In genomic region chr6:72616643-72617288, GRCm38 (mm10) we compare ENCODE assay signal across 8 mouse cellular contexts. TPM values are rescaled to one million over a fixed set of nuclear protein-coding genes. Genes with fewer than 3 reads are reported as not detected.
DNase-seq lines count a peak whose midpoint lies in the region; ATAC-seq and TF ChIP-seq lines count a peak whose summit lies in the region.

Tgoln1 (minus strand) TSS chr6:72617000.

- no peaks in the 10 kb centered on the region for H3K9me3 ChIP-seq in CH12.LX (replicated peaks; ENCODE audit: low read length)
- no peaks in the 10 kb centered on the region for H3K9me3 ChIP-seq in forebrain, embryonic 12.5 days
- no peaks in the 10 kb centered on the region for H3K9me3 ChIP-seq in heart, postnatal 0 days (replicated peaks; ENCODE audit: control insufficient read depth, low read length)
- H3K9me3 ChIP-seq in liver, embryonic 16.5 days (replicated peaks; ENCODE audit: control insufficient read depth, low read length) = no peaks in the 10 kb centered on the region
- no peaks in the 10 kb centered on the region for H3K9me3 ChIP-seq in neural tube, embryonic 13.5 days

- WGBS in forebrain, embryonic 12.5 days = under 1% methylated on average over 41 of the region's 41 CpGs
- 0% methylated on average over 41 of the region's 41 CpGs for WGBS in heart, postnatal 0 days
- under 1% methylated on average over 41 of the region's 41 CpGs for WGBS in liver, embryonic 16.5 days (ENCODE audit: insufficient replicate concordance)
- WGBS in neural tube, embryonic 13.5 days = under 1% methylated on average over 41 of the region's 41 CpGs

- H3K9ac ChIP-seq in CH12.LX (ENCODE audit: insufficient read depth, low read depth) = peak within 1 kb of the TSS; percentile 99
- peak within 1 kb of the TSS; percentile 77 for H3K9ac ChIP-seq in forebrain, embryonic 12.5 days
- H3K9ac ChIP-seq in heart, postnatal 0 days (replicated peaks; ENCODE audit: low read depth, low read length) = peak within 1 kb of the TSS; percentile 77
- H3K9ac ChIP-seq in liver, embryonic 16.5 days (ENCODE audit: low read depth, low read length) = peak within 1 kb of the TSS; percentile 80
- H3K9ac ChIP-seq in neural tube, embryonic 13.5 days = peak within 1 kb of the TSS; percentile 92

- H3K36me3 ChIP-seq in CH12.LX (replicated peaks in 1 of 2; ENCODE audit: control insufficient read depth in 1 of 2, insufficient read depth in 1 of 2, low read length in 1 of 2) = peaks cover 17 to 33% of the 10 kb centered on the region in 2 experiments
- H3K36me3 ChIP-seq in forebrain, embryonic 12.5 days (replicated peaks) = peaks cover 17% of the 10 kb centered on the region
- peaks cover 12% of the 10 kb centered on the region for H3K36me3 ChIP-seq in heart, postnatal 0 days (replicated peaks; ENCODE audit: control insufficient read depth, insufficient read depth, low read length)
- peaks cover under 1% of the 10 kb centered on the region; the same call in 1 of the 2 replicates for H3K36me3 ChIP-seq in liver, embryonic 16.5 days (ENCODE audit: control insufficient read depth, insufficient read depth)
- H3K36me3 ChIP-seq in neural tube, embryonic 13.5 days = peaks cover 16% of the 10 kb centered on the region
- peaks cover 4% of the 10 kb centered on the region for H3K36me3 ChIP-seq in testis, adult 2 months (ENCODE audit: control insufficient read depth, insufficient read depth, low read length)

- peak within 1 kb of the TSS; percentile 94 to 99 (median 98) for H3K4me3 ChIP-seq in CH12.LX (replicated peaks in 1 of 3; ENCODE audit: low read depth in 2 of 3, low read length in 2 of 3, poor library complexity in 1 of 3)
- peak within 1 kb of the TSS; percentile 79 for H3K4me3 ChIP-seq in forebrain, embryonic 12.5 days (replicated peaks)
- H3K4me3 ChIP-seq in heart, postnatal 0 days (ENCODE audit: low read depth, low read length) = peak within 1 kb of the TSS; percentile 81
- peak within 1 kb of the TSS; percentile 95 for H3K4me3 ChIP-seq in liver, embryonic 16.5 days (ENCODE audit: low read depth, low read length)
- H3K4me3 ChIP-seq in neural tube, embryonic 13.5 days = peak within 1 kb of the TSS; percentile 82
- H3K4me3 ChIP-seq in testis, adult 2 months (ENCODE audit: control insufficient read depth, low read depth, low read length) = peak within 1 kb of the TSS; percentile 93

- peak; percentile 95 for TF ChIP-seq POLR2A in CH12.LX (IDR thresholded peaks at IDR 0.05; ENCODE audit: low read depth, low read length)
- TF ChIP-seq POLR2A in testis, adult 2 months (IDR thresholded peaks at IDR 0.05; ENCODE audit: control insufficient read depth, low read depth, low read length) = peak; percentile 98

- peak within 1 kb of the TSS; percentile 64 for H3K27ac ChIP-seq in CH12.LX (ENCODE audit: insufficient read depth, low read depth)
- peak within 1 kb of the TSS; percentile 96 for H3K27ac ChIP-seq in forebrain, embryonic 12.5 days
- H3K27ac ChIP-seq in heart, postnatal 0 days (ENCODE audit: low read depth) = peak within 1 kb of the TSS; percentile 92
- H3K27ac ChIP-seq in liver, embryonic 16.5 days (ENCODE audit: low read length) = peak within 1 kb of the TSS; percentile 92
- peak within 1 kb of the TSS; percentile 95 for H3K27ac ChIP-seq in neural tube, embryonic 13.5 days (replicated peaks)
- H3K27ac ChIP-seq in testis, adult 2 months (ENCODE audit: control insufficient read depth, insufficient read depth, low read depth, low read length) = peak within 1 kb of the TSS; percentile 96

- ATAC-seq in forebrain, embryonic 12.5 days (ENCODE audit: low FRiP score) = peak; percentile 99
- peak; percentile 97 for ATAC-seq in heart, postnatal 0 days (ENCODE audit: insufficient read depth, low read depth)
- ATAC-seq in liver, embryonic 16.5 days (ENCODE audit: low read depth) = peak; percentile 97
- peak; percentile 98 for ATAC-seq in neural tube, embryonic 13.5 days (ENCODE audit: low read depth)

- in situ Hi-C loops in CH12.LX (cut with MboI; ENCODE audit: low pct_ligation_motif_present, low pct_unique_long_range_greater_than_20kb, low sequenced_read_pairs) = no loop called here

- H3K79me2 ChIP-seq in CH12.LX (replicated peaks; ENCODE audit: control insufficient read depth, extremely low read depth, insufficient read depth, poor library complexity, severe bottlenecking) = peaks cover 31% of the 10 kb centered on the region

- no peak for TF ChIP-seq EP300 in CH12.LX (IDR thresholded peaks at IDR 0.05; ENCODE audit: low read length)
- 0 out of 2 replicates have a peak, but pooled peaks have one; percentile 19 for TF ChIP-seq EP300 in heart, postnatal 0 days (IDR thresholded peaks at IDR 0.05; ENCODE audit: low read depth)

- dilution Hi-C loops in CH12.LX (cut with MboI; ENCODE audit: extremely low pct_ligation_motif_present, extremely low pct_unique_long_range_greater_than_20kb, low sequenced_read_pairs) = no loop called here

- no peaks in the 10 kb centered on the region for H3K27me3 ChIP-seq in CH12.LX (replicated peaks)
- H3K27me3 ChIP-seq in forebrain, embryonic 12.5 days = no peaks in the 10 kb centered on the region
- H3K27me3 ChIP-seq in heart, postnatal 0 days (ENCODE audit: control insufficient read depth, insufficient read depth, low read length) = no peaks in the 10 kb centered on the region
- H3K27me3 ChIP-seq in liver, embryonic 16.5 days (ENCODE audit: control insufficient read depth, insufficient read depth, low read depth, low read length) = no peaks in the 10 kb centered on the region
- no peaks in the 10 kb centered on the region for H3K27me3 ChIP-seq in neural tube, embryonic 13.5 days
- H3K27me3 ChIP-seq in testis, adult 2 months (ENCODE audit: control insufficient read depth, insufficient read depth, low read length) = no peaks in the 10 kb centered on the region

- TF ChIP-seq CTCF in CH12.LX (conservative IDR thresholded peaks at IDR 0.05 in 1 of 2, IDR thresholded peaks at IDR 0.05 in 1 of 2; ENCODE audit: low read depth in 2 of 2, low read length in 2 of 2) = no peak
- no peak for TF ChIP-seq CTCF in heart, postnatal 0 days (IDR thresholded peaks at IDR 0.05; ENCODE audit: low read depth)
- no peak for TF ChIP-seq CTCF in testis, adult 2 months (IDR thresholded peaks at IDR 0.05; ENCODE audit: control insufficient read depth, insufficient read depth, insufficient replicate concordance, low read depth, low read length)

- peak; percentile 93 for DNase-seq in CH12.LX (ENCODE audit: extremely low read depth)
- peak; percentile 92 for DNase-seq in c-Kit-positive CD71-positive TER-119-negative erythroid progenitor cells, embryonic 14.5 days (ENCODE audit: low read depth)
- DNase-seq in heart, postnatal 0 days (ENCODE audit: low spot score) = peak; percentile 97
- DNase-seq in kidney, postnatal 4 days = peak; percentile 95 to 97

- no peak for TF ChIP-seq RAD21 in CH12.LX (IDR thresholded peaks at IDR 0.05; ENCODE audit: low read depth, low read length)

- H3K4me2 ChIP-seq in CH12.LX (ENCODE audit: insufficient read depth, low read depth, poor library complexity, severe bottlenecking) = peak within 1 kb of the TSS; percentile 98
- H3K4me2 ChIP-seq in forebrain, embryonic 12.5 days = peak within 1 kb of the TSS; percentile 96
- peak within 1 kb of the TSS; percentile 90 for H3K4me2 ChIP-seq in heart, postnatal 0 days (ENCODE audit: low read depth, low read length)
- H3K4me2 ChIP-seq in liver, embryonic 16.5 days (ENCODE audit: low read depth, low read length) = peak within 1 kb of the TSS; percentile 82
- peak within 1 kb of the TSS; percentile 93 for H3K4me2 ChIP-seq in neural tube, embryonic 13.5 days

- peaks cover 7 to 28% of the 10 kb centered on the region in 2 experiments for H3K4me1 ChIP-seq in CH12.LX (ENCODE audit: control insufficient read depth in 1 of 2, insufficient read depth in 2 of 2)
- H3K4me1 ChIP-seq in forebrain, embryonic 12.5 days = peaks cover 32% of the 10 kb centered on the region
- peaks cover 18% of the 10 kb centered on the region for H3K4me1 ChIP-seq in heart, postnatal 0 days (ENCODE audit: control insufficient read depth, insufficient read depth)
- peaks cover 26% of the 10 kb centered on the region for H3K4me1 ChIP-seq in liver, embryonic 16.5 days (ENCODE audit: control insufficient read depth, low read depth, low read length)
- peaks cover 39% of the 10 kb centered on the region for H3K4me1 ChIP-seq in neural tube, embryonic 13.5 days (replicated peaks)
- peaks cover 4% of the 10 kb centered on the region for H3K4me1 ChIP-seq in testis, adult 2 months (ENCODE audit: control insufficient read depth, insufficient read depth, low read length)

TF ChIP-seq in CH12.LX, 34 proteins besides CTCF, POLR2A, EP300 and RAD21 (continues in another document):
- TF ChIP-seq POLR2AphosphoS2 (IDR thresholded peaks at IDR 0.05; ENCODE audit: low read depth, low read length) (peak; percentile 70; the same call in 1 of the 2 replicates), HCFC1 (IDR thresholded peaks at IDR 0.05; ENCODE audit: low read depth, low read length) (peak; percentile 92), ELF1 (IDR thresholded peaks at IDR 0.05; ENCODE audit: low read depth, low read length) (peak; percentile 96), NRF1 (IDR thresholded peaks at IDR 0.05; ENCODE audit: low read depth, low read length) (peak; percentile 52), UBTF (IDR thresholded peaks at IDR 0.05; ENCODE audit: low read depth, low read length) (no peak), KAT2A (IDR thresholded peaks at IDR 0.05; ENCODE audit: insufficient replicate concordance, low read length) (peak; percentile 83; the same call in 1 of the 2 replicates), ZMIZ1 (IDR thresholded peaks at IDR 0.05; ENCODE audit: low read depth, low read length) (peak; percentile 81), CHD1 (IDR thresholded peaks at IDR 0.05; ENCODE audit: low read depth, low read length) (no peak), MAX (IDR thresholded peaks at IDR 0.05; ENCODE audit: low read length) (peak; percentile 67), MAFK (IDR thresholded peaks at IDR 0.05; ENCODE audit: insufficient replicate concordance, low read length) (no peak), ETS1 (conservative IDR thresholded peaks at IDR 0.05; ENCODE audit: low read depth, low read length) (0 out of 2 replicates have a peak, but pooled peaks have one; percentile 22), BHLHE40 (IDR thresholded peaks at IDR 0.05; ENCODE audit: low read depth, low read length) (peak; percentile 96), IRF4 (IDR thresholded peaks at IDR 0.05; ENCODE audit: low read depth, low read length) (no peak; the same call in 1 of the 2 replicates)

RNA-seq across cellular contexts. Expression of gene Tgoln1, which starts in this region (rescaled TPM):
- total RNA-seq in CH12.LX (2012; rRNA removed) (22.6 and 27.9 TPM in 2 replicates), CH12.LX (2014; rRNA removed) (20.0 and 23.5 TPM in 2 replicates)
- 29.0 and 33.6 TPM in 2 replicates for polyA plus RNA-seq in CH12.LX (2012; ENCODE audit: insufficient read length, low read depth)
- polyA plus RNA-seq in forebrain, embryonic 12.5 days (2016; fragmentation: Nextera tagmentation; extraction: Ambion mirVana) = 31.0 and 32.1 TPM in 2 replicates
- total RNA-seq in heart, postnatal 0 days (2014; rRNA removed; ENCODE audit: low replicate concordance) = 16.4 and 22.5 TPM in 2 replicates
- polyA plus RNA-seq in heart, postnatal 0 days (2015; fragmentation: Nextera tagmentation; extraction: Ambion mirVana) = 19.4 and 21.3 TPM in 2 replicates
- 15.5 and 16.8 TPM in 2 replicates for polyA plus RNA-seq in liver, embryonic 16.5 days (2015; fragmentation: Nextera tagmentation; extraction: Ambion mirVana)
- polyA plus RNA-seq in neural tube, embryonic 13.5 days (2015; fragmentation: Nextera tagmentation; extraction: Ambion mirVana) = 39.3 and 43.9 TPM in 2 replicates
- polyA plus RNA-seq in testis, adult 2 months (2012; rRNA removed) = 21.4 and 29.8 TPM in 2 replicates

Comparison
In these comparisons a context has a peak if more than half of its experiments do, and no peak if none do; other contexts are left out.
1. Peak in every context shown above with its lines: DNase-seq, ATAC-seq, H3K4me3 ChIP-seq and H3K27ac ChIP-seq.